22 mouse cellular contexts compared by ENCODE assay signal in genomic region chr10:79723692-79724091, GRCm38 (mm10). TPM values are rescaled to one million over a fixed set of nuclear protein-coding genes. Genes with fewer than 3 reads are reported as not detected.
"Had no signal": no experiment of that assay in that cellular context is flagged by ENCODE, and none has a peak within 500 bp of the region (broad histone marks: within the 10 kb centered on the region; RNA-seq: fewer than 3 reads in every experiment).

No protein-coding gene starts in this region.

- H3K4me1 ChIP-seq: lung, embryonic 15.5 days; midbrain, embryonic 13.5 days; midbrain, embryonic 15.5 days; stomach, embryonic 15.5 days had no signal

- H3K9me3 ChIP-seq: lung, embryonic 15.5 days; midbrain, embryonic 13.5 days; midbrain, embryonic 15.5 days; neural tube, embryonic 13.5 days; neural tube, embryonic 15.5 days; stomach, embryonic 15.5 days had no signal

- H3K36me3 ChIP-seq: lung, embryonic 15.5 days; midbrain, embryonic 13.5 days; midbrain, embryonic 15.5 days; neural tube, embryonic 13.5 days; stomach, embryonic 15.5 days had no signal

- H3K4me2 ChIP-seq: lung, embryonic 15.5 days; midbrain, embryonic 11.5 days; midbrain, embryonic 13.5 days; midbrain, embryonic 15.5 days; neural tube, embryonic 13.5 days; neural tube, embryonic 15.5 days; stomach, embryonic 15.5 days had no signal

- DNase-seq: liver, postnatal 0 days; lung, adult 2 months; lung, postnatal 14 days; lung, postnatal 36 days; right cerebral cortex, postnatal 14 days; thymus, adult 2 months; thymus, postnatal 25 days; thymus, postnatal 4 days had no signal

- H3K4me3 ChIP-seq: lung, embryonic 15.5 days; megakaryocyte, embryonic 14.5 days; midbrain, embryonic 13.5 days; midbrain, embryonic 15.5 days; myocyte; neural tube, embryonic 13.5 days; neural tube, embryonic 15.5 days; stomach, embryonic 15.5 days had no signal

- H3K9ac ChIP-seq: liver, postnatal 0 days; lung, embryonic 15.5 days; midbrain, embryonic 13.5 days; midbrain, embryonic 15.5 days; neural tube, embryonic 13.5 days; neural tube, embryonic 15.5 days; stomach, embryonic 15.5 days had no signal

- ATAC-seq: liver, postnatal 0 days; lung, postnatal 0 days; midbrain, embryonic 13.5 days; midbrain, embryonic 15.5 days had no signal

- H3K27ac ChIP-seq: lung, embryonic 15.5 days; macrophage; midbrain, embryonic 13.5 days; midbrain, embryonic 15.5 days; neural tube, embryonic 13.5 days; neural tube, embryonic 15.5 days; stomach, embryonic 15.5 days; stomach, postnatal 0 days had no signal

RNA-seq across cellular contexts. Expression of gene Hcn2, which starts 7.3 kb away (rescaled TPM):
- total RNA-seq: megakaryocyte progenitor cell, adult 5-6 weeks had no signal

RNA-seq across cellular contexts. Expression of gene Fgf22, which starts 31.2 kb away (rescaled TPM):
- total RNA-seq: megakaryocyte progenitor cell, adult 5-6 weeks had no signal
- polyA plus RNA-seq: liver, postnatal 0 days; macrophage; spleen, adult 2 months; thymus, adult 2 months had no signal

RNA-seq across cellular contexts. Expression of gene Gzmm, which starts 34.9 kb away (rescaled TPM):
- polyA plus RNA-seq: macrophage had no signal
